Mouse (Mus musculus) ES-E14 (cell line): Measurements from ENCODE around the gene Axin1. TPM values are rescaled to one million over a fixed set of nuclear protein-coding genes. Genes with fewer than 3 reads are reported as not detected.
"Not testable (repeated sequence)": the region's sequence is repeated elsewhere in the genome, so short reads cannot be mapped to it uniquely, and the experiment has no call there.

Source experiments
- DNase-seq: peaks from one replicate; pipeline ENCODE4 v3.0.0-alpha.2; 2013; ENCODE audit warnings: low read depth, low spot score
- H3K27ac ChIP-seq: 2 replicates; pipeline ENCODE4 v1.5.1; 2012; ENCODE audit warnings: low read depth, mild to moderate bottlenecking, low read length, moderate library complexity, mixed read lengths; ENCODE audit not compliant: poor library complexity, insufficient read depth, severe bottlenecking
- H3K36me3 ChIP-seq: 2 replicates; pipeline ENCODE4 v1.6.1; 2012; ENCODE audit warnings: mild to moderate bottlenecking, low read length, moderate library complexity, mixed read lengths; ENCODE audit not compliant: control insufficient read depth, poor library complexity, insufficient read depth, severe bottlenecking
- H3K4me1 ChIP-seq, 2 experiments: fragments of 150-350 bp in 1 of 2; sonication (generic) in 1 of 2; 2 replicates each; pipeline ENCODE4 v1.6.1; 2012; ENCODE audit warnings: low read length in 2 of 2, mild to moderate bottlenecking in 1 of 2, mixed read lengths in 1 of 2; ENCODE audit not compliant: control insufficient read depth in 2 of 2, insufficient read depth in 2 of 2, poor library complexity in 1 of 2
- H3K4me3 ChIP-seq, 2 experiments: fragments of 150-350 bp in 1 of 2; sonication (generic) in 1 of 2; 2 replicates each; pipeline ENCODE4 v1.5.1; 2012; ENCODE audit warnings: low read length in 2 of 2, low read depth in 1 of 2, mild to moderate bottlenecking in 1 of 2, mixed read lengths in 1 of 2; ENCODE audit not compliant: insufficient read depth in 1 of 2, poor library complexity in 1 of 2, severe bottlenecking in 1 of 2
- H3K9ac ChIP-seq: 2 replicates; pipeline ENCODE4 v1.6.1; 2012; ENCODE audit warnings: low read depth, mild to moderate bottlenecking, low read length, mixed read lengths; ENCODE audit not compliant: poor library complexity, insufficient read depth, severe bottlenecking
- H3K9me3 ChIP-seq: fragments of 150-350 bp; sonication (generic); 2 replicates; pipeline ENCODE4 v1.6.1; 2012; ENCODE audit warnings: low read depth, mild to moderate bottlenecking, low read length; ENCODE audit not compliant: control insufficient read depth, insufficient read depth
- CHD2 ChIP-seq: IDR thresholded peaks from 2 replicates; pipeline ENCODE4 v1.6.1; 2014; ENCODE audit warnings: mild to moderate bottlenecking, low read depth, low read length, inconsistent platforms
- HCFC1 ChIP-seq: IDR thresholded peaks from 2 replicates; pipeline ENCODE4 v1.6.1; 2012; ENCODE audit warnings: low read length, inconsistent platforms, borderline replicate concordance; ENCODE audit not compliant: insufficient read depth
- MAFK ChIP-seq: IDR thresholded peaks from 2 replicates; pipeline ENCODE4 v1.6.1; 2014; ENCODE audit warnings: mild to moderate bottlenecking, low read depth, low read length, inconsistent platforms; ENCODE audit not compliant: insufficient read depth
- ZC3H11A ChIP-seq: IDR thresholded peaks from 2 replicates; pipeline ENCODE4 v1.6.1; 2012; ENCODE audit warnings: low read depth, mild to moderate bottlenecking, inconsistent platforms, low read length, borderline replicate concordance
- ZNF384 ChIP-seq: IDR thresholded peaks from 2 replicates; pipeline ENCODE4 v1.6.1; 2012; ENCODE audit warnings: low read depth, low read length, inconsistent platforms
- in situ Hi-C, 2 experiments: fragments of 600-800 bp; cut with MboI; formaldehyde crosslinking; loops; one replicate each; pipeline ENCODE4 v1.15.1; 2025; ENCODE audit warnings: low sequenced_read_pairs in 2 of 2, inconsistent platforms in 1 of 2; ENCODE audit not compliant: unreplicated experiment in 2 of 2
- total RNA-seq: library from RNA; depleted of rRNA; stranded (reverse); fragments of 300-350 nt; gene quantifications from 2 replicates; pipeline ENCODE4 v1.2.3, GENCODE M21; 2012

Gene Axin1
- total RNA-seq, 1 experiment: 33.6 TPM

DNA sequence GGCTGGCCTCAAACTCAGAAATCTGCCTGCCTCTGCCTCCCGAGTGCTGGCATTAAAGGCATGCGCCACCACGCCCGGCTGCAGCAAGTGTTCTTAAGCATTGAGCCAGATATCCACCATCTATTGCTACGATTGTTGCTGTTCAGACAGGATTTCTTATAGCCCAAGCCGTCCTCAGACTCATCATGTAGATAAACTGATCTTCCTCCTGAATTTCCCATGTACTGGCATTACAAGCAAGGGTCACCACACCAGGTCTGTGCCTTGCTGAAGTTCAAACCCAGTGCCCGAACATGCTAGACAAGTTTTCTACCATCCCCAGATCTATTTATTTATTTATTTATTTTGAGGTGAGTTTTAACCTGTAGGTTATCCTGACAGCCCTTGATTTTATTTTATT, 40.0 kb upstream of the Axin1 start:
- in situ Hi-C loops: no loop called here
- Histone ChIP-seq H3K4me1 (peaks cover 0 to 4% of the 10 kb centered on the region in 2 experiments; a peak in 1 of 4 replicates), H3K36me3 (peaks cover 5% of the 10 kb centered on the region), H3K27ac (no peak overlapping the region), H3K9me3 (no peaks in the 10 kb centered on the region), H3K9ac (no peak overlapping the region), H3K4me3 (no peak overlapping the region)
- no peak for DNase-seq
- TF ChIP-seq HCFC1: no peak
- TF ChIP-seq CHD2: no peak
- TF ChIP-seq MAFK: no peak
- no peak for TF ChIP-seq ZC3H11A
- no peak for TF ChIP-seq ZNF384

DNA sequence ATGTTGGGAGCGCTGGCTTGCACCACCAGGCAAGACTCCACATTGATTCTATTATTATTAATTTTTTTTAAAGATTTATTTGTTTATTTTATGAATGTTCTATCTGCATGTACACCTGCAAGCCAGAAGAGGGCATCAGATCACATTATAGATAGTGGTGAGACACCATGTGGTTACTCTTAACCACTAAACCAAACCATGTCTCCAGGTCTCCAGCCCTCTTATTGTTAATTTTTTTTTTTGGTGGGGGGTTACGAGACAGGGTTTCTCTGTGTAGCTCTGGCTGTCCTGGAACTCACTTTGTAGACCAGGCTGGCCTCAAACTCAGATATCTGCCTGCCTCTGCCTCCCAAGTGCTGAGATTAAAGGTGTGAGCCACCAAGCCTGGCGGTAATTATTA, 39.2 kb upstream of the Axin1 start:
- H3K9ac ChIP-seq, H3K36me3 ChIP-seq, H3K4me1 ChIP-seq, DNase-seq, in situ Hi-C loops, H3K9me3 ChIP-seq, H3K27ac ChIP-seq, H3K4me3 ChIP-seq: not testable (repeated sequence)

DNA sequence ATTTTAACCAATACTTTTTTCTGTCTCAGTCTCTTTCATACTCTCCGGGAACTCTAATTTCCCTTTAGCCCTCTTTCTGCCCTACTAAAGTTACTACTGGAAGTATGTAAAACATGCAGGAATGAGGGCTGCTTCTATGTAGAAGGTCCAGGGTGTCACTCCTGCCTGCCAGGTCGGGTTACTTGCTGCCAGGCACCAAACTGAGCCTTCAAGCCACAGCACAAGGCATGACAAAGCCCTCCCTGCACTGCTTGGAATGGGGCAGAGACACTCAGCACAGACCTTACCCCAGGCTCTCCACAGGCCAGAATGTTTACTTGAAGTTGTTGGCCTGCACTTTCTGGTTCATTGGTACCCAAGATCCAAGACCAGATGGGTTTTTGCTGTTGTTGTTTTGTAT, 38.3 kb upstream of the Axin1 start:
- no peaks in the 10 kb centered on the region for H3K36me3 ChIP-seq
- H3K4me3 ChIP-seq: no peak overlapping the region
- no peak overlapping the region for H3K9ac ChIP-seq
- no peaks in the 10 kb centered on the region for H3K9me3 ChIP-seq
- no peak for DNase-seq
- TF ChIP-seq ZNF384: no peak
- no peak for TF ChIP-seq ZC3H11A
- no peak for TF ChIP-seq MAFK
- no peak for TF ChIP-seq CHD2
- TF ChIP-seq HCFC1: no peak
- no peak overlapping the region for H3K27ac ChIP-seq
- no peaks in the 10 kb centered on the region; a peak in 1 of 4 replicates for H3K4me1 ChIP-seq
- in situ Hi-C loops: no loop called here

DNA sequence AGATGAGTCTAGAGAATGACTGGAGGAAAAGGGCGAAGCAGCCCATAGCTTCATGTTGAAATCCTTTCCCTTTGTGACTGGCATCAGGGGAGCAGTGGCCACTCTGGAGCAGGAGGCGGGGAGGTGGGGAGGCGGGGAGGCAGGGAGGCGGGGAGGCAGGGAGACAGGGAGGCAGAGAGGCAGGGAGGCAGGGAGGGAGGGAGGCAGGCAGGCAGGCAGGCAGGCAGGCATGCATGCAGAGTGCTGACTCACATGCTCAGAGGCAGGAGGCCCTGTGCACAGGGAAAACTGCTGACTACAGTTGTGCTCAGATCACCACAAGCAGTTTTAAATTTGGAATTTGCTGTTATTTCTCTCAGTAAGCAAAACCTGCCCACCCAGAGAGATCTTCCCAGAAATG, 37.0 kb upstream of the Axin1 start:
- Histone ChIP-seq H3K36me3 (no peaks in the 10 kb centered on the region), H3K9me3 (no peaks in the 10 kb centered on the region), H3K27ac (no peak overlapping the region; the same call in 1 of the 2 replicates), H3K4me3 (no peak overlapping the region), H3K9ac (no peak overlapping the region; the same call in 1 of the 2 replicates), H3K4me1 (peaks cover 0 to 2% of the 10 kb centered on the region in 2 experiments; a peak in 1 of 4 replicates)
- DNase-seq: no peak
- in situ Hi-C loops: no loop called here
- TF ChIP-seq CHD2: no peak
- peak; percentile 72; the same call in 1 of the 2 replicates for TF ChIP-seq MAFK

DNA sequence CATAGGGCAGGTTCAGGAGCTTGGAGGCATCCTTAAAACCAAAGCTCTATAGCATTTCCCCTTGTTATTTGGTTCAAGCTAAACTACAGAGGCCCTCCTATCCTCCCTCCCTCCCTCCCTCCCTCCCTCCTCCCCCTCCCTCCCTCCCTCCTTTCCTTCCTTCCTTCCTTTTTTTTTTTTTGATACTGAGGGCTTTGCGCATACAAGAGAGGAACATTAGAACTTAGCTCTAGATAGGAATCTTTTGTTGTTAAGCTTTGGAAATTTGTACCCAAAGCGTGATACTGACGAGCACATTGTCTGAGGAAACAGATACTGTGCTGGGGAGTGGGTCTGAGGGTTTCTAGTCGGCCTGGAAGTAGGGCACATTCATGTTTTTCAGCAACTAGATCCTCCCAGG, 32.9 kb upstream of the Axin1 start:
- Histone ChIP-seq H3K4me1 (peaks cover 4 to 8% of the 10 kb centered on the region in 2 experiments; a peak in 3 of 4 replicates), H3K36me3 (no peaks in the 10 kb centered on the region), H3K4me3 (no peak overlapping the region), H3K9ac (no peak overlapping the region; the same call in 1 of the 2 replicates), H3K27ac (no peak overlapping the region), H3K9me3 (no peaks in the 10 kb centered on the region)
- no peak for TF ChIP-seq CHD2
- no peak for DNase-seq
- in situ Hi-C loops: no loop called here
